Mouse (Mus musculus) liver, adult 2 months (tissue): ENCODE measurements around the gene Adamtsl1.

Experiments used
- CTCF ChIP-seq: fragments of 200-500 bp; IDR thresholded peaks from 2 replicates; pipeline ENCODE4 v1.5.1; 2011; ENCODE audit warnings: low read depth, low read length, control low read depth
- POLR2A ChIP-seq: fragments of 200-500 bp; IDR thresholded peaks from 2 replicates; pipeline ENCODE4 v1.6.1; 2011; ENCODE audit warnings: low read length, control low read depth; ENCODE audit not compliant: insufficient read depth; ENCODE audit errors: extremely low read depth

GRCm38 (mm10) chr4:86191195-86191594 lies 677.2 kb downstream of the Adamtsl1 start:
- TF ChIP-seq POLR2A (no peak), CTCF (no peak)
